15 mouse cellular contexts compared by ENCODE assay signal in genomic region chr12:8504131-8504530, GRCm38 (mm10).
"Had no signal": no experiment of that assay in that cellular context is flagged by ENCODE, and none has a peak within 500 bp of the region (broad histone marks: within the 10 kb centered on the region; RNA-seq: fewer than 3 reads in every experiment).

No protein-coding gene starts in this region.

- H3K27ac ChIP-seq: neural tube, embryonic 15.5 days; stomach, embryonic 15.5 days; stomach, postnatal 0 days had no signal

- H3K4me3 ChIP-seq: neural tube, embryonic 15.5 days; stomach, embryonic 15.5 days had no signal

- H3K27me3 ChIP-seq: neural tube, embryonic 15.5 days; stomach, embryonic 15.5 days had no signal

- H3K9me3 ChIP-seq: neural tube, embryonic 15.5 days; stomach, embryonic 15.5 days had no signal

- H3K36me3 ChIP-seq: neural tube, embryonic 15.5 days; stomach, embryonic 15.5 days had no signal

- H3K9ac ChIP-seq: neural tube, embryonic 15.5 days; stomach, embryonic 15.5 days had no signal

- H3K4me2 ChIP-seq: neural tube, embryonic 15.5 days; stomach, embryonic 15.5 days had no signal

- DNase-seq: retina, postnatal 1 day; right cerebral cortex, adult 18-20 months; right cerebral cortex, postnatal 14 days; right cerebral cortex, postnatal 25 days; right cerebral cortex, postnatal 4 days; spleen, adult 18-20 months; thymus, adult 18-20 months; thymus, adult 2 months; thymus, postnatal 14 days; thymus, postnatal 25 days; thymus, postnatal 36 days; thymus, postnatal 4 days had no signal
